Mouse (Mus musculus) lung, postnatal 25 days (tissue): ENCODE measurements around the gene Bcar3.

Experiments used
- DNase-seq: peaks from one replicate; pipeline ENCODE4 v3.0.0; 2022; ENCODE audit warnings: low spot score

Bcar3 gene

GRCm38 (mm10) chr3:122292300-122293222 is 1.4 kb upstream of the Bcar3 start:
- DNase-seq: peak; percentile 95

- peak; percentile 21 for DNase-seq
These were observed 548 bp upstream of the Bcar3 start for GRCm38 (mm10) chr3:122293223-122293953.

- peak; percentile 48 for DNase-seq
These were observed 1.6 kb downstream of the Bcar3 start for GRCm38 (mm10) chr3:122295511-122295910.

GRCm38 (mm10) chr3:122296979-122297378 is 3.0 kb downstream of the Bcar3 start:
- DNase-seq: no peak

- peak; percentile 24 for DNase-seq
These were observed 7.3 kb downstream of the Bcar3 start for GRCm38 (mm10) chr3:122300983-122301919.

GRCm38 (mm10) chr3:122304560-122304959 is 10.6 kb downstream of the Bcar3 start:
- DNase-seq: no peak

- no peak for DNase-seq
These were observed 14.1 kb downstream of the Bcar3 start for GRCm38 (mm10) chr3:122307894-122308671.

GRCm38 (mm10) chr3:122308981-122309380 is 15.0 kb downstream of the Bcar3 start:
- DNase-seq: no peak

- DNase-seq: peak; percentile 84
These were observed 18.1 kb downstream of the Bcar3 start for GRCm38 (mm10) chr3:122312078-122312477.

- DNase-seq: no peak
These were observed 19.1 kb downstream of the Bcar3 start for GRCm38 (mm10) chr3:122312936-122313629.

GRCm38 (mm10) chr3:122313936-122314335 is 20.0 kb downstream of the Bcar3 start:
- DNase-seq: no peak

- DNase-seq: no peak
These were observed 22.7 kb downstream of the Bcar3 start for GRCm38 (mm10) chr3:122316621-122317020.

GRCm38 (mm10) chr3:122317339-122317738 is 23.4 kb downstream of the Bcar3 start:
- DNase-seq: no peak

GRCm38 (mm10) chr3:122322226-122322625 is 28.3 kb downstream of the Bcar3 start:
- DNase-seq: no peak

GRCm38 (mm10) chr3:122323841-122324240 is 29.9 kb downstream of the Bcar3 start:
- no peak for DNase-seq

- no peak for DNase-seq
These were observed 30.6 kb downstream of the Bcar3 start for GRCm38 (mm10) chr3:122324528-122324927.

GRCm38 (mm10) chr3:122330484-122330883 is 36.5 kb downstream of the Bcar3 start:
- DNase-seq: no peak

- DNase-seq: no peak
These were observed 39.6 kb downstream of the Bcar3 start for GRCm38 (mm10) chr3:122333493-122333892.

- no peak for DNase-seq
These were observed 40.0 kb downstream of the Bcar3 start for GRCm38 (mm10) chr3:122333902-122334301.

GRCm38 (mm10) chr3:122334375-122334774 is 40.4 kb downstream of the Bcar3 start:
- DNase-seq: no peak
